Mouse (Mus musculus) urinary bladder, postnatal 25 days (tissue): ENCODE data around the gene Atad5.
"Not testable (repeated sequence)": the region's sequence is repeated elsewhere in the genome, so short reads cannot be mapped to it uniquely, and the experiment has no call there.

Experiments used
- DNase-seq: peaks from one replicate; pipeline ENCODE4 v3.0.0; 2022; ENCODE audit warnings: low spot score

Gene Atad5

GRCm38 (mm10) chr11:80088917-80089816, at the start of gene Atad5:
Atad5 (plus strand) TSS chr11:80089400.
- peak; percentile 93 for DNase-seq

GRCm38 (mm10) chr11:80042615-80043418, 46.4 kb upstream of the Atad5 start:
- peak; percentile 18 for DNase-seq

GRCm38 (mm10) chr11:80043419-80043817, 45.8 kb upstream of the Atad5 start:
- DNase-seq, result no peak

GRCm38 (mm10) chr11:80046856-80047255, 42.3 kb upstream of the Atad5 start:
- DNase-seq, result no peak

- DNase-seq, result no peak
These were observed 39.1 kb upstream of the Atad5 start for GRCm38 (mm10) chr11:80050088-80050487.

- DNase-seq, result no peak
These were observed 36.7 kb upstream of the Atad5 start for GRCm38 (mm10) chr11:80052456-80052855.

- no peak for DNase-seq
These were observed 36.0 kb upstream of the Atad5 start for GRCm38 (mm10) chr11:80053171-80053570.

- no peak for DNase-seq
These were observed 34.5 kb upstream of the Atad5 start for GRCm38 (mm10) chr11:80054659-80055058.

GRCm38 (mm10) chr11:80056141-80056540, 33.1 kb upstream of the Atad5 start:
- no peak for DNase-seq

GRCm38 (mm10) chr11:80062159-80062558, 27.0 kb upstream of the Atad5 start:
- DNase-seq, result no peak

- DNase-seq, result not testable (repeated sequence)
These were observed 22.8 kb upstream of the Atad5 start for GRCm38 (mm10) chr11:80066373-80066772.

- no peak for DNase-seq
These were observed 21.6 kb upstream of the Atad5 start for GRCm38 (mm10) chr11:80067558-80067957.

- DNase-seq, result no peak
These were observed 19.4 kb upstream of the Atad5 start for GRCm38 (mm10) chr11:80069815-80070214.

GRCm38 (mm10) chr11:80071039-80071438, 18.2 kb upstream of the Atad5 start:
- no peak for DNase-seq

- no peak for DNase-seq
These were observed 16.8 kb upstream of the Atad5 start for GRCm38 (mm10) chr11:80072365-80072764.

GRCm38 (mm10) chr11:80075608-80076277, 13.5 kb upstream of the Atad5 start:
- DNase-seq, result no peak

GRCm38 (mm10) chr11:80077784-80078545, 11.2 kb upstream of the Atad5 start:
- no peak for DNase-seq

GRCm38 (mm10) chr11:80078831-80079230, 10.4 kb upstream of the Atad5 start:
- DNase-seq, result no peak

- no peak for DNase-seq
These were observed 9.4 kb upstream of the Atad5 start for GRCm38 (mm10) chr11:80079751-80080150.

- peak; percentile 41 for DNase-seq
These were observed 8.8 kb upstream of the Atad5 start for GRCm38 (mm10) chr11:80080381-80080825.
